Mouse (Mus musculus): ENCODE data around the gene Ephb1.

GRCm38 (mm10) chr9:102297986-102298385, 56.5 kb downstream of the Ephb1 start:
- TF ChIP-seq ZNF384 (IDR thresholded peaks at IDR 0.05; ENCODE audit: low read depth, low read length): no peak
- no peak for TF ChIP-seq NELFE (IDR thresholded peaks at IDR 0.05; ENCODE audit: low read depth, low read length)
- TF ChIP-seq GABPA (IDR thresholded peaks at IDR 0.05; ENCODE audit: low read depth, low read length): no peak
- TF ChIP-seq POLR2A (IDR thresholded peaks at IDR 0.05; ENCODE audit: control insufficient read depth in 1 of 2, insufficient read depth in 1 of 2, low read depth in 1 of 2, low read length in 2 of 2, poor library complexity in 1 of 2): no peak
- TF ChIP-seq CTCF (IDR thresholded peaks at IDR 0.05 in 2 of 3, conservative IDR thresholded peaks at IDR 0.05 in 1 of 3; ENCODE audit: control insufficient read depth in 1 of 3, insufficient read depth in 1 of 3, low read depth in 2 of 3, low read length in 3 of 3, poor library complexity in 1 of 3, severe bottlenecking in 1 of 3): no peak
